Mouse (Mus musculus) MEL (cell line): ENCODE measurements at regions not wholly inside any gene's neighbourhood (a gene's known extent, or its start where the extent isn't known, plus 50 kb on each side); places are given as distances from the start of the nearest gene placed in this dataset.
"Not testable (repeated sequence)": the region's sequence is repeated elsewhere in the genome, so short reads cannot be mapped to it uniquely, and the experiment has no call there.

Experiments
- DNase-seq: peaks from one replicate; pipeline ENCODE4 v3.0.0; 2011; ENCODE audit warnings: low read depth, low spot score
- H3K27ac ChIP-seq: 2 replicates; pipeline ENCODE4 v1.5.1; 2012; ENCODE audit warnings: low read depth, mild to moderate bottlenecking, control low read depth, low read length, moderate library complexity; ENCODE audit not compliant: control insufficient read depth
- H3K27me3 ChIP-seq, 2 experiments: fragments of 150-350 bp in 1 of 2; sonication (generic) in 1 of 2; 2 replicates each; pipeline ENCODE4 v1.6.1; 2012; ENCODE audit warnings: low read length in 2 of 2, mild to moderate bottlenecking in 2 of 2, improper control_type of control experiment in 1 of 2, moderate library complexity in 1 of 2; ENCODE audit not compliant: insufficient read depth in 2 of 2, control insufficient read depth in 1 of 2
- H3K36me3 ChIP-seq, 2 experiments: 2 replicates each; pipeline ENCODE4 v1.6.1; 2012 to 2014; ENCODE audit warnings: low read length in 2 of 2, improper control_type of control experiment in 1 of 2, inconsistent platforms in 1 of 2, mild to moderate bottlenecking in 1 of 2; ENCODE audit not compliant: insufficient read depth in 2 of 2, control insufficient read depth in 1 of 2
- H3K4me1 ChIP-seq, 2 experiments: fragments of 150-350 bp in 1 of 2; sonication (generic) in 1 of 2; 2 replicates each; pipeline ENCODE4 v1.6.1; 2012; ENCODE audit warnings: low read length in 2 of 2, improper control_type of control experiment in 1 of 2, mild to moderate bottlenecking in 1 of 2; ENCODE audit not compliant: insufficient read depth in 2 of 2, control insufficient read depth in 1 of 2
- H3K4me3 ChIP-seq, 2 experiments: fragments of 150-350 bp in 1 of 2; sonication (generic) in 1 of 2; 2 replicates each; pipeline ENCODE4 v1.5.1; 2012; ENCODE audit warnings: low read depth in 2 of 2, low read length in 2 of 2, mild to moderate bottlenecking in 2 of 2, moderate library complexity in 2 of 2, control low read depth in 1 of 2, improper control_type of control experiment in 1 of 2; ENCODE audit not compliant: control insufficient read depth in 1 of 2, insufficient read depth in 1 of 2
- H3K79me2 ChIP-seq: 2 replicates; pipeline ENCODE4 v1.6.1; 2012; ENCODE audit warnings: mild to moderate bottlenecking, low read length, moderate library complexity; ENCODE audit not compliant: control insufficient read depth, poor library complexity, insufficient read depth
- H3K9ac ChIP-seq: 2 replicates; pipeline ENCODE4 v1.6.1; 2012; ENCODE audit warnings: low read depth, mild to moderate bottlenecking, control low read depth, low read length, moderate library complexity; ENCODE audit not compliant: control insufficient read depth, poor library complexity, severe bottlenecking
- H3K9me3 ChIP-seq: fragments of 150-350 bp; sonication (generic); replicated peaks from 2 replicates; pipeline ENCODE4 v1.6.1; 2012; ENCODE audit warnings: mild to moderate bottlenecking, low read length, improper control_type of control experiment, moderate library complexity; ENCODE audit not compliant: insufficient read depth

GRCm38 (mm10) chr12:19646071-19646470, 308.2 kb upstream of the Gm21863 start:
- not testable (repeated sequence) for H3K4me1 ChIP-seq

GRCm38 (mm10) chr12:19668541-19668940, 285.8 kb upstream of the Gm21863 start:
- not testable (repeated sequence) for H3K9me3 ChIP-seq, H3K27ac ChIP-seq, H3K27me3 ChIP-seq, DNase-seq, H3K36me3 ChIP-seq, H3K4me1 ChIP-seq, H3K9ac ChIP-seq, H3K79me2 ChIP-seq, H3K4me3 ChIP-seq

More at GRCm38 (mm10) chr12:19646071-19646470, 308.2 kb upstream of the Gm21863 start:
- not testable (repeated sequence) for H3K36me3 ChIP-seq, H3K27me3 ChIP-seq, H3K4me3 ChIP-seq, DNase-seq, H3K9ac ChIP-seq, H3K79me2 ChIP-seq, H3K27ac ChIP-seq, H3K9me3 ChIP-seq

GRCm38 (mm10) chr12:19670636-19671035, 283.7 kb upstream of the Gm21863 start:
- not testable (repeated sequence) for H3K4me3 ChIP-seq, H3K79me2 ChIP-seq, H3K27ac ChIP-seq, H3K9me3 ChIP-seq, H3K27me3 ChIP-seq, H3K9ac ChIP-seq, H3K36me3 ChIP-seq, H3K4me1 ChIP-seq
- DNase-seq = peak; percentile 5
